Mouse (Mus musculus) ES-Bruce4 (cell line): ENCODE measurements around the gene Sult4a1.

Experiments
- CTCF ChIP-seq: IDR thresholded peaks from one replicate; pipeline ENCODE4 v1.8.1; 2011; ENCODE audit warnings: low read depth, low read length
- EP300 ChIP-seq: IDR thresholded peaks from 2 replicates; pipeline ENCODE4 v1.6.1; 2011; ENCODE audit warnings: low read depth, low read length; ENCODE audit not compliant: insufficient read depth
- POLR2A ChIP-seq: IDR thresholded peaks from one replicate; pipeline ENCODE4 v1.8.1; 2011; ENCODE audit warnings: low read length; ENCODE audit not compliant: insufficient read depth

DNA sequence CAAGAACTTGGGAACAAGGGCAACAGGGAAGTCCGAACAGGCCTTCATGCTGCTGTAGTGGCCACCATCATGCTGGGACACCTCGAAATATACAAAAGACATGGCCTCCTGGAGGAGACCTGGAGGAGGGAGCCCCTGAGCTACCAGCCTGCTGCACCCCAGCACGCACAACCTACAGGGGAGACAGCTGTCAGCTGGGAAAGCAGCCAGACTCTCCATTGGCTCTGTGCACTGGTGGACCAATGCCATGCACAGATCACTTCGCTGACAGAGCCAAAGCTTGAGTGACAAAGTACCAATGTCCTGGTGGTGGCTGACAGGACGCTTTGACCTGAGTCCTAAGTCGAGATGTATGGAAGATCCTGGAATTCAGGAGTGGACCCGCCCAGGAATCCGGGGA lies 9.5 kb downstream of the Sult4a1 start:
- TF ChIP-seq CTCF (no peak), EP300 (no peak), POLR2A (no peak)
